Mouse (Mus musculus): Measurements from ENCODE around the gene Olfr173. TPM values are rescaled to one million over a fixed set of nuclear protein-coding genes. Genes with fewer than 3 reads are reported as not detected.

Olfr173 gene
- not detected in 2 replicates for polyA plus RNA-seq (2012; rRNA removed)

DNA sequence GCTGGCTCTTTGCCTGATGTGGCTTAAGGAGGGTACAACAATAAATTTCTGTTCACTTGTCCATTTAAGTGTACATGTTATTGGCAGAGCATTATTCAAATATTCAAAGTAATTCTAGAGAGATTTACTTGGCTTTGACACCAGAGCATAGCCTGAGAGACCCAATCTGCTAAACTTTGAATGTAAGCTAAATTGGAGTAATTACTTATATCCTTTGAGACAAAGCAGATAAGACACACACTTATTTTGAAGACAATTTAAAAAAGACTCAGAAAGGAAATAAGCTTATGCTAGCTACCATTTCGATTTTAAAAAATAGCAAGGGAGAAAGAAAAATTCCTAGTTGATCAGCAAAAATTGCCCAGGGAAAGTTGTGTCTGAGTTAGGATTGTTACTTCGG lies at the start of gene Olfr173:
Gene Olfr173 (minus strand): TSS at position 101 of the 400 bp plus-strand sequence.
- Histone ChIP-seq H3K4me3 (replicated peaks; ENCODE audit: insufficient read depth, low read depth, low read length) (no peak within 1 kb of the TSS), H3K4me1 (ENCODE audit: control insufficient read depth, insufficient read depth, low read length) (no peaks in the 10 kb centered on the region), H3K27me3 (ENCODE audit: control insufficient read depth, insufficient read depth, low read length) (no peaks in the 10 kb centered on the region), H3K27ac (ENCODE audit: insufficient read depth, low read length) (no peak within 1 kb of the TSS)
- TF ChIP-seq POLR2A (IDR thresholded peaks at IDR 0.05; ENCODE audit: borderline replicate concordance, insufficient read depth, low read length) (no peak), CTCF (IDR thresholded peaks at IDR 0.05; ENCODE audit: borderline replicate concordance, insufficient read depth, low read depth, low read length) (no peak)
- DNase-seq = no peak
- WGBS = 62% methylated on average over 2 of the region's 2 CpGs

DNA sequence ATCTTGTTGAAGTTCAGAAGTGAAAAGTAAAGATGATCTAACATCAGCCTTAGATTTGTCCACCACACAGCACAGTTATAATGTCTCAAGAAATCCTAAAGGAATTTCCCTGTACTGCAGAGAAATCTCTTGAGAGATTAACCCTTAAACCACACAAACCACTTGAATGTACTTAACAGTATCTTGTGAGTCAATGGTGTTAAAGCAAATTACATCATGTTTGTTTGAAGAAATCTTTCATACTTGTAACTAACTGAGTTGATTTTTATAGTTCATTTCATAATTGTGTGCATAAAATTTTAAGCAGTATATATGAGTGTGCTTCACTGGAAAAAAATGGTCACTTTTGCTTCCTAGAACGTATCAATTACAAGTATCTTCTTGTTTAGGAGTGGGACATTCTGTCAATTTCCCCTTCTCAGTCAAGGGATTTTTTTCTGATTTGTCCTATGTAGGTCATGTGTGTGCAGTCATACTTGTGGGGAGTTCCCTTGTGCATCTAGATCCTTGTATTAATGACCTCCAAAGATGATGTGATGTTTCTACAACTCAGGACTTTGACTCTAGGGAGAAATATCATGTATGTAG lies 26.8 kb upstream of the Olfr173 start, which contains the start of gene Olfr175-ps1:
Gene Olfr175-ps1 (minus strand): TSS at position 51 of the 588 bp plus-strand sequence.
- TF ChIP-seq CTCF (IDR thresholded peaks at IDR 0.05; ENCODE audit: borderline replicate concordance, insufficient read depth, low read depth, low read length) = no peak
- TF ChIP-seq POLR2A (IDR thresholded peaks at IDR 0.05; ENCODE audit: borderline replicate concordance, insufficient read depth, low read length) = no peak
- no peak within 1 kb of the TSS for H3K27ac ChIP-seq (ENCODE audit: insufficient read depth, low read length)
- no peak within 1 kb of the TSS for H3K4me3 ChIP-seq (replicated peaks; ENCODE audit: insufficient read depth, low read depth, low read length)
- no peaks in the 10 kb centered on the region for H3K4me1 ChIP-seq (ENCODE audit: control insufficient read depth, insufficient read depth, low read length)
- WGBS = 89% methylated on average over 1 of the region's 1 CpGs
- H3K27me3 ChIP-seq (ENCODE audit: control insufficient read depth, insufficient read depth, low read length) = no peaks in the 10 kb centered on the region
- DNase-seq = no peak

DNA sequence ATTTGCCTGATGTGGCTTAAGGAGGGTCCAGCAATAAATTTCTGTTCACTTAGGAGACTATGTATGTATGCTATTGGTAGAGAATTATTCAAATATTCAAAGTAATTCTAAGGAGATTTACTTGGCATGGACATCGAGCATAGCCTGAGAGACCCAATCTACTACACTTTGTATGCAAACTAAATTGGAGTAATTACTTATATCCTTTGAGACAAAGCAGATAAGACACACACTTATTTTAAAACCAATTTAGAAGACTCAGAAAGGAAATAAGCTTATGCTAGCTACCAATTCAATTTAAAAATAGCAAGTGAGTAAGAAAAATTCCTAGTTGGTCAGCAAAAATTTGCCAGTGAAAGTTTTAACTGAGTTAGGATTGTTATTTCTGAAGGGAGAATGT lies 37.0 kb downstream of the Olfr173 start, which contains the start of gene Olfr172:
Gene Olfr172 (minus strand): TSS at position 101 of the 400 bp plus-strand sequence.
- Histone ChIP-seq H3K27ac (ENCODE audit: insufficient read depth, low read length) (no peak within 1 kb of the TSS), H3K4me3 (replicated peaks; ENCODE audit: insufficient read depth, low read depth, low read length) (no peak within 1 kb of the TSS), H3K27me3 (ENCODE audit: control insufficient read depth, insufficient read depth, low read length) (no peaks in the 10 kb centered on the region), H3K4me1 (ENCODE audit: control insufficient read depth, insufficient read depth, low read length) (no peaks in the 10 kb centered on the region)
- WGBS = 75% methylated on average over 1 of the region's 1 CpGs
- TF ChIP-seq POLR2A (IDR thresholded peaks at IDR 0.05; ENCODE audit: borderline replicate concordance, insufficient read depth, low read length) = no peak
- TF ChIP-seq CTCF (IDR thresholded peaks at IDR 0.05; ENCODE audit: borderline replicate concordance, insufficient read depth, low read depth, low read length) = no peak
- DNase-seq = no peak

DNA sequence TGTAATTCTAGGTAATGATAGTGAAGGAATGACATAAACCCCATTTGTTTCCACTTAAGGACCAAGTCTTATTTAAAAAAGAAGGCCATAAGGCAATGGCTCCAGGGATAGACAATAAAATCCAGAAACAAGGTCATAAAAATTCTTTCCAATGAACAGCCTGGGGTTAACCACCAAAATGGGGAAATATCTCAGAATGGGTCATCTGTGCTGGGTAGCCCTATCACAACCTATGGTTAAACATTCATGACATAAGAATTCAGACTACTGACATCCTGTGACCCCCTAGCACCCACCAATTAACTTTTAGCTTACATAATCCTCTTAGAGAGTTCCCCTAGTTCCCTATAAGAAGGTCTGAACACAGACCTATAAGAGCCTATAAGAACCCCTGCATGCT lies 43.9 kb downstream of the Olfr173 start:
- H3K4me1 ChIP-seq (ENCODE audit: control insufficient read depth, insufficient read depth, low read length) = no peaks in the 10 kb centered on the region
- no peak for DNase-seq

DNA sequence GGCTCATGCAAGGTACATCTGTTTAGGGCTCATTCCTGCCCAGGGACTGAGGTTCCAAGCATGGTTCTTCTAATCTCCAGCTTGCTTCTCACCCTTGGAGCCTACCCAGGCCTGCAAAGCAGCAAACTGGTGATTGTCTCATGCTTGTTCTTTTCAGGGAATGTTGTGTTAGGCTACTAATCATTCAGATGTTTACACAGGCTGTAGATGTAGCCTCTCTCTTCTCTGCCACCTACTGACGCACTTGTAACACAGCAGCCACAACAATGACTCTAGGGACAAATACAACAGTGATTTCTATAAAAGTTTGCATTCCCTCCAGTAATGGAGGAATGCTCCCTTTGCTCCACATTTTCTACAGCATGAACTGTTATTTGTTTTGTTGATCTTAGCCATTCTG lies 48.8 kb downstream of the Olfr173 start:
- WGBS = 19% methylated on average over 1 of the region's 1 CpGs
- no peak for TF ChIP-seq CTCF (IDR thresholded peaks at IDR 0.05; ENCODE audit: borderline replicate concordance, insufficient read depth, low read depth, low read length)
- no peak for TF ChIP-seq POLR2A (IDR thresholded peaks at IDR 0.05; ENCODE audit: borderline replicate concordance, insufficient read depth, low read length)
- no peak overlapping the region for H3K27ac ChIP-seq (ENCODE audit: insufficient read depth, low read length)
- no peaks in the 10 kb centered on the region for H3K4me1 ChIP-seq (ENCODE audit: control insufficient read depth, insufficient read depth, low read length)
- H3K27me3 ChIP-seq (ENCODE audit: control insufficient read depth, insufficient read depth, low read length) = no peaks in the 10 kb centered on the region; the same call in 1 of the 2 replicates
- no peak for DNase-seq
- H3K4me3 ChIP-seq (replicated peaks; ENCODE audit: insufficient read depth, low read depth, low read length) = no peak overlapping the region

More for the DNA sequence above, 43.9 kb downstream of the Olfr173 start:
- no peak overlapping the region for H3K4me3 ChIP-seq (replicated peaks; ENCODE audit: insufficient read depth, low read depth, low read length)
- H3K27me3 ChIP-seq (ENCODE audit: control insufficient read depth, insufficient read depth, low read length) = no peaks in the 10 kb centered on the region; the same call in 1 of the 2 replicates
- no peak overlapping the region for H3K27ac ChIP-seq (ENCODE audit: insufficient read depth, low read length)
- TF ChIP-seq POLR2A (IDR thresholded peaks at IDR 0.05; ENCODE audit: borderline replicate concordance, insufficient read depth, low read length) = no peak
- TF ChIP-seq CTCF (IDR thresholded peaks at IDR 0.05; ENCODE audit: borderline replicate concordance, insufficient read depth, low read depth, low read length) = no peak

DNA sequence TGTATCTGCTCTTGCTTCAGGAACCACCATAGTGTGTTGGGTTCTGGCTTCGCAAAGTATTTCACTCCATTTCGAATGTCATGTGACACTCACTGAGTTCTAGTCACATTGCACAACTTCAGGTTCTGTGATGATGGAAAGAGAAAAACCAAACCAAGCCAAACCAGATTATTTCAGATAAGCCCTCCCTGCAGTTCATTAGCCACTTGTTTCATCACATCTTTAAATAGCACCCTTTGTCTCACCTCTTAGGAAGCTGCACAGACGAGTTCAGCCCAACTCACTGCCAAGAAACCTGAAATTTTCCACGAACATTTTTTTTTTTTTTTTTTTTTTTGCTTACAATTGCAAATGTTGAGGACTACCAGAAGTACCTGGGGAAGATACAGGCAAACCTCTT lies 53.4 kb downstream of the Olfr173 start:
- no peak overlapping the region for H3K4me3 ChIP-seq (replicated peaks; ENCODE audit: insufficient read depth, low read depth, low read length)
- no peaks in the 10 kb centered on the region; the same call in 1 of the 2 replicates for H3K27me3 ChIP-seq (ENCODE audit: control insufficient read depth, insufficient read depth, low read length)
- no peak for TF ChIP-seq POLR2A (IDR thresholded peaks at IDR 0.05; ENCODE audit: borderline replicate concordance, insufficient read depth, low read length)
- TF ChIP-seq CTCF (IDR thresholded peaks at IDR 0.05; ENCODE audit: borderline replicate concordance, insufficient read depth, low read depth, low read length) = no peak
- DNase-seq = no peak
- H3K27ac ChIP-seq (ENCODE audit: insufficient read depth, low read length) = no peak overlapping the region
- H3K4me1 ChIP-seq (ENCODE audit: control insufficient read depth, insufficient read depth, low read length) = no peaks in the 10 kb centered on the region
- WGBS = 64% methylated on average over 4 of the region's 4 CpGs

Other genes with a start within 250 kb of the Olfr173 start
- gene Gm813, start 183.3 kb downstream of the Olfr173 start, polyA plus RNA-seq (2012; rRNA removed) = not detected in 2 replicates
- not detected in 2 replicates for gene E330017A01Rik, start 161.5 kb downstream of the Olfr173 start, polyA plus RNA-seq (2012; rRNA removed)
- gene Cpox, start 130.0 kb downstream of the Olfr173 start, polyA plus RNA-seq (2012; rRNA removed) = 40.9 and 44.4 TPM in 2 replicates
- 0.06 TPM in 1 of 2 replicates, not detected in the other for gene Gpr15, start 81.2 kb downstream of the Olfr173 start, polyA plus RNA-seq (2012; rRNA removed)
- gene Cldnd1, start 72.4 kb downstream of the Olfr173 start, polyA plus RNA-seq (2012; rRNA removed) = 134 and 137 TPM in 2 replicates
- not detected in 2 replicates for gene Olfr172, start 37.1 kb downstream of the Olfr173 start, polyA plus RNA-seq (2012; rRNA removed)
- gene Olfr175-ps1, start 26.5 kb upstream of the Olfr173 start, polyA plus RNA-seq (2012; rRNA removed) = not detected in 2 replicates
- gene Olfr177, start 74.5 kb upstream of the Olfr173 start, polyA plus RNA-seq (2012; rRNA removed) = not detected in 2 replicates
- not detected in 2 replicates for gene Olfr178, start 91.8 kb upstream of the Olfr173 start, polyA plus RNA-seq (2012; rRNA removed)
- not detected in 2 replicates for gene Olfr181, start 128.5 kb upstream of the Olfr173 start, polyA plus RNA-seq (2012; rRNA removed)
- not detected in 2 replicates for gene Olfr180, start 129.1 kb upstream of the Olfr173 start, polyA plus RNA-seq (2012; rRNA removed)
- not detected in 2 replicates for gene Olfr183, start 195.1 kb upstream of the Olfr173 start, polyA plus RNA-seq (2012; rRNA removed)
- gene Olfr186, start 230.0 kb upstream of the Olfr173 start, polyA plus RNA-seq (2012; rRNA removed) = not detected in 2 replicates
- not detected in 2 replicates for gene Olfr187, start 239.5 kb upstream of the Olfr173 start, polyA plus RNA-seq (2012; rRNA removed)

Data from cerebellum, adult 2 months (tissue).